Mouse (Mus musculus) induced T-regulatory cell, adult 2 months (primary cell): ENCODE measurements around the gene Clgn.
A peak's percentile ranks its signal among the peaks of the same experiment; 100 is the strongest.

Experiments used
- DNase-seq: peaks from one replicate; pipeline ENCODE4 v3.0.0-alpha.2; 2012; ENCODE audit warnings: low read depth

The Clgn gene

DNA sequence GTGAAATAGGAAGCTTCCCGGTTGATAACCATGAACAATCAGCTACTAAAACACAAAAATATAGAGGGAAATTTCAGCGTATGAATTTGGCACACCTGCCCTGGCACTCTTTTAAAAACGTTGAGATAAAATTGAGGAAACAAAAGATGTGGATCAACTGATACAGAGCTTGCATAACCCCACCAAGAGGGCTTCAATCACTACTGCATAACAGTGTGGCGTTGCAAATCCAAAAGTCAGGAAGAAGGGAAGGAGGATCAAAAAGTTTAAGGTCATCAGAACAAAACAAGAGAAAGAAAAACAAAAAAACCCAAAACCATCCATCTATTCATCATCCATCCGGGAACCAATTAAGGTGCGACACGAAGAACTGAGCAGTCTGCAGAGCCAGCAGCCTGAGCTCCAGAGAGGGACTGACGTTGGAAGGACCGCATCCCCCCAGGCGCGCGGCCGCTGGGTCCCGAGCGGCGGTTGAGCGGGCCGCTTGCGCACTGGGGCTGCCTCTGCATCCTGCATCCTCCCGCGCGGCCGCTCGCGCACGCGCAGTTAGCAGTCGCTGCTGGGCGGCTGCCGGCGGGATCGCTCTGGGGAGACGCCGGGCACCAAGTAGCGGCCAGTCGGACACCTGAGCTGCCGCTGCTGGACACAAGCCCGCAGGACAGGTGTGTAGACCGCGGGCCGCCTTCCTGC lies at the start of gene Clgn:
TSS of gene Clgn (plus strand) at position 552 of the 690 bp plus-strand sequence.
- peak; percentile 65 for DNase-seq

DNA sequence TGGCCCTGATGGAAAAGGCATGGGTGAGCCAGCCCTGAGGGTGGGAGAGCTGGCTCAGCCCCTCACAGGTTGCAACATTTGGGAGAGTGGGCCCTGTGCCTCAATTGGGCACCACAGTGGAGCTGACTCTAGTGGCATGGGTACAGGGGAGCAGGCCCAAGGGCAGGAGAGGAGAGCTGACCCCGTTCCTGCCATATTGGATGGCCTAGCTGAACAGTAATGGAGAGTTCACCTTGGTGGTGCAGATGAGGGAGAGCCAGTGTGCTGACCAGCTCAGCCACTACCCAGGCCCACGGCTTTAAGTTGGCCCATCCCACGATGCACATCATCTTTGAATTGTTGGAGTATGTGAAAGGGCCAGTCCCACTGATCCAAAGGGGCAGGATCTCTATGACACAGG lies 47.6 kb upstream of the Clgn start:
- no peak for DNase-seq

DNA sequence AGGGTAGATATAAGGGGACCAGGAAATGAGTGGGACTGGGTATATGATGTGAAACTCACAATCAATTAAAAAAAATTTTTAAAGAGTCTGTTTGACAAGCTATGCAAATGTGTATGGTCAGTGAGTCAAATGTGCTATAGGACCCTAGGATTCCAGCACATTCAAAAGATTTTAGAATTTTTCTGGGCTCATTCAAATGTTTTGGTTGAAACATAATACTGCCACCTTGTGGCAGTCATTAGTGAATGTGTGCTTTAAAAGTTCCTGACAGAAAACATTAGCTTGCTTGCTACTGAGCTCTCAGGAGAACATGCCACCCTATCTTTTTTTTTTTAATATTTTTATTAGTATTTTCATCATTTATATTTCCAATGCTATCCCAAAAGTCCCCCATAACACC lies 47.0 kb upstream of the Clgn start:
- peak; percentile 51 for DNase-seq

DNA sequence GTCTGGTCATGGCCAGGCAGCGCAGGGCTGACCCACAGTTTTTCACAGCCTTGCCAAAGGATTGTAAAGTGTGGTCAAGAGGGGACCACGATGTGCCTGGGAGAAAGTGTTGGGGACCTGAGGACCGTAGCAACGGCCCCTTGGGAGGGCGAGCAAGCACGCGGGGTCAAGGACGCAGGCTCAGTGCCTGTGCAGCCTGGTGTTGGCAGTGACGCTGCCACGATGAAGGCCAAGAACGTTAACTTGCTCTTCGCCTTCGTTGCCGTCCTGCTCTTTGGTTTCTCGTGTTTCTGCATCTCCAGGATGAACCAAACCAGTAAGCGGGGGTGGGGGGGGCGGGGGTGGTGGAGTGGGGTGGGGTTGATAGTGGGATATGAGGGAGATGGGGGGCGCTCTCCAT lies 41.4 kb upstream of the Clgn start, which contains the start of gene Mgat4d:
TSS of gene Mgat4d (plus strand) at position 209 of the 400 bp plus-strand sequence.
- no peak for DNase-seq

DNA sequence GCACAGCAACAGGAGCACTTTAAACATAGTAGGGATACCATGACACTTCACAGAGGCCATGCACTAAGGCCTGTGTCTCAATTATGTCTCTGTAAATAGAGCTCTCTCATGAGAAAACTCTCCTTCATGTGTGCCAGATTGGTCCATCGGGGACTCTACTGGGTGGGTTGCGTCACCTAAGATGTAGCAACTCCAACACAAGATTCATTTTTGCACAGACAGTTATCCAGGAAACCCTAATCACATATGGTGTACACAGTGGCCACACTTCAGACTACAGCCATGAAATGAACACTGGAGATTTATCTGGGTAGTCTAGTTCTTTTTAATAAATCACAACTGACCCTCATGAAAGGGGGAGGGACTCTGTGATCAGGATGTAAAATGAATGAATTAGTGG lies 38.4 kb upstream of the Clgn start:
- DNase-seq: no peak

DNA sequence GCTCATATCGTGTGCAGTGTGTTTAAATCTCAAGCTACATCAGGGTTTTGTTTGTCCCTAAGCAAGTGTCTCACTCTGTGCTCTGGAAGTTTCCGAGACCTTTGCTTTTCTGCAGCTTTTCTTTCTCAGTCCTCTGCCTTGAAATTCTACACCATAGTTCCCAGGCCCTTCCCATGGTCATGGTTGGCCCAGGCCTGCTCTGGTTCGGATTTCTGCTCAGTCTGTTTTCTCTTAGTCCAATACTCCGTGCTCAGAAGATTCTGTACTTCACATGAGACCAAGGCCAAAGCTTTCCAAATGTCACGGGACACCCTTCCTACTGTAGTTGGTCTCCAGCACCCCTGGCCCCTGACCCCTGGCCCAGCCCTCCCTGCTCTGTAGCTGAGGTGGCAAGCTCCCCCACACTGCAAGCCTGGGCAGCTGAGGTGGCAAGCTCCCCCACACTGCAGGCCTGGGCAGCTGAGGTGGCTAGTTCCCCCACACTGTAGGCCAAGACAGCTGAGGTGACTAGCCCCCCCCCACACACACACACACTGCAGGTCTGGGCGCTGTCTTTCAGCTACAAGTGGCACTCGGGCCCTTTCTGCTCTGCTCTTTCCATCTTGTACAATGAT lies 26.4 kb upstream of the Clgn start:
- no peak for DNase-seq

DNA sequence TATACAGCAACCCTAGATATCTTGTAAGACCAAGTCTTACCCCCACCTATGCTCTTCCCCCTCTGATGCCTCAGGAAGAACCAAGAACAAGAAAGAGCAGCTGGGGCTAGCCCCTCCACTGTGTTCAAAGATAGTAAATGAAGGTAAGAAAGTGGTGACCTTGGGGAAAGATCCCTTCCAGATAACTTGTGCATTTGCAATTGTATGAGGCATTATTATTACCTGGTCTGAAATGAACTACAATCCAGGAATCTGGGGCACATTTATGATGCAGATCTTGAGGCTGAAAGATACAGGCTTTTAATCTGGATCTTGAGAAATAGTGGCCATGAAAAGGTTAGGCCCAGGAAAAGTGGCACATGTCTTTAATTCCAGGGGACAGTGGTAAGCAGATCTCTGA lies 12.4 kb upstream of the Clgn start:
- no peak for DNase-seq

DNA sequence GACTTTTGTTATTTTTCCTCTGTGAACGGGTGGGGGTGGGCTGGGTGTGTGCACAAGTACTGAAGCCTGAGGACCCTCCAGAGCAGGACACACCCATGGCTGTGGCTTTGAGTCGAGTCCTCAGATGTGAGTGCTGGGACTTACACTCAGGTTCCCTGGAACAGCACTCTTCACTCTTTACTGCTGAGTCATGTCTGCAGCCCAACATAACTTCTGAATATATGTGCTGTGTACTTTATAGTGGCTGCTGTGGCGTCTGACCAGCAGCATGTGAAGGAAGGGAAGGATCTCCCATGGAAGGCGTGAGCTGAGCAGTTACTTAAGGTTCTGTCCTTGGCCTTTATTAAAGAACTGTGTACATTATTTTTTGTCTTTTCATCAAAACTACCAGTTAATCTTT lies 9.5 kb upstream of the Clgn start:
- DNase-seq: no peak

DNA sequence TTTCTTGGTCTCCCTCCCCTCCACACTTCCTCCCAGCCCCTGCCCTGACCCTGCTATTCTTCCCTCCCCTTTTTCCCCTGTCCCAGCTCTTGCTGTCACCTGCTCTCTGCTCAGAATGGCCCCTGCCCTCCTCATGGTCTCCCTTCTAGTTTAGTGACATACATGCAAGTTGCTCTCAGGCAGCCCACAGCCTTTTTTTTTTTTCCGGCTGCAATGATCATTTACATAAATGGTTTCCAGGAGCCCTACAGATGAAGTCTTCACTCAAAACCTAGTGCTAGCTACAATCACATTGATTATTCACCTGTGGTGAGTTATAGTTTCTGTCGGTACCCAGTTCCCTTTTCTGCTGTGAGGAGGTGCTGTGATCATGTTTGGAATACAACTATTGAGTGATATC lies 8.7 kb upstream of the Clgn start:
- no peak for DNase-seq

DNA sequence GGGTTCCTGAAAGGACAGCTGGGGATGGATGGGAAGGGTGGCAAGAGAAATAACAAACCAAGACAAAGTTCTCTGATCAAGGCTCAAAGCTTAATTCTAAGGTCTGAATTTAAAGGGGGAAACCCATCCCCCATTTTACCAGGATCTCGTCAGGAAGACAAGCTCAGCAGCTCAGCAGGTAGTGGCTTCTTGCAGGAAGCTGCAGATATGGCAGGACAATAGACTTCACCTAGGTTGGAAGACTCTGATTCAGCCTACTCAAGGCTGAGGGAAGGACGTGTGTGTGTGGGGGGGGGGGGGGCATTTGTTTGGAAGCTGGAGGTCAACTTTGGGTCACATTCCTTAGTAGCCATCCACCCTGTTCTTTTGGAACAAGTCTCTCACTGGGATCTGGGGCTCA lies 6.8 kb upstream of the Clgn start:
- no peak for DNase-seq

DNA sequence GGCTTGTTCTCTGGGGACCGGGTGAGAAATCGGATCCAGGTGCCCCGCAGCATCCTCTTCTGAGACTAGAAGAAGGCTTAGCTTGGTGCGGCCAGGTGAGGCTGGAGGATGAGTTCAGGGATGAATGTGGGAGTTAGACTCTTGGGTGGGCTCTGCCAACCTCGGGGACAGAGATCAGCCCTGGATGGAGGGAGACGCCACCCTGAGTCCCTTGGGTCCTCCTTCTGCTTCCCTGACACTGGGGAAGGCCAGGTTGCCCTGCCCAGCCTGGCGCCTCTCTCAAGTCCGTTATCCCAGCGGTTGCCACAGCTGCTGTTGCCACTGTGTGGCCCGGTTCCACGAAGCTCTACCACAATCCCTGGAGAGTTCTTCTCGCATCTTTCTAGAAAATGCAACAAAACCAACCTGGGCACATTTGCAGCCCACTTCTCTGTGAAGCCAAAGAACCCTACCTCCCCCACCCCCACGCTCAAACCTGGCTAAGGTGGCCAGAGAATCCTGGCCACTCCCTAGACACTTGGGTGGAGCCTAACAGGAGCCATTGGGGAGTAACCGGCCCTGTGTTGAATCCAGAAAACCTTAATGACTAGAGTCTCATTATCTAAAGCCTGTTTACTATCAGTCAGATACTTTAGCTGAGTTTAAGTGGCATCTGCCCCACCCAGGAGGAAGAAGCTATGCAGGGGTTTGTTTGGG lies 487 bp downstream of the Clgn start:
- no peak for DNase-seq

DNA sequence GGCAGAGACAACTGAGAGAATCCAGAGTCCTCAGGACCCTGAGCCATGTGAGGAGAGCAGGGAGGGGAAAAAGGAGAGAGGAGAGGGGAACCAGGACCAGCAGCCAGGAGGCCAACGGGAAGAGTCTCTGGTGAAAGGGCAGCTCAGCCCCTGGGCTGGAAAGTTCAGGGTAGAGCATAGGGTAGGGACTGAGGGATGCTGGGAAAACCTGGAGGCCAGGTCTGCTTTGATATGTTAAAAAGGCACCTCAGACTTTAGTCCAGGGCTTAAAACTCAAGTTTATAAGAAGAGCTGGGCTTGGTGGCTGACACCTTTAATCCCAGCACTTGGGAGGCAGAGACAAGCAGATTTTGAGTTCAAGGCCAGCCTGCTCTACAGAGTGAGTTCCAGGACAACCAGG lies 2.9 kb downstream of the Clgn start:
- no peak for DNase-seq

DNA sequence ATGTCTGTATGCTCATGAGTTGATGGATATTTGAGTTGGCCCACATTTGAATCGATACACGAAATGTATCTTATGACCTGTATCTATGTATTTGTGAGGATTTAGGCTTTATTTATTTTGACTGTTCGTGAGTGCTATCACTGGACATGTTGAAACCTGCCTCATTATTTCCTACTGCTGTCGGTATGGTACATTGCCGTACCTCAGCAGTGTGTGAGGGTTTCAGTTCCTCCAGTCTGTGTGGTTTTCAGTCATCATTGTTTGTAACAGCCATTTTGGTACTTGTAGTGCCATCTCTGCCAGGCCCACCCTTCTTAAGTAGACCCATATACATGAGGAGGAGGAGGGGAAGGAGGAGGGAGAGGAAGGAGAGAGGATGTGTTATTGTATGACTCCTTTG lies 4.7 kb downstream of the Clgn start:
- no peak for DNase-seq

DNA sequence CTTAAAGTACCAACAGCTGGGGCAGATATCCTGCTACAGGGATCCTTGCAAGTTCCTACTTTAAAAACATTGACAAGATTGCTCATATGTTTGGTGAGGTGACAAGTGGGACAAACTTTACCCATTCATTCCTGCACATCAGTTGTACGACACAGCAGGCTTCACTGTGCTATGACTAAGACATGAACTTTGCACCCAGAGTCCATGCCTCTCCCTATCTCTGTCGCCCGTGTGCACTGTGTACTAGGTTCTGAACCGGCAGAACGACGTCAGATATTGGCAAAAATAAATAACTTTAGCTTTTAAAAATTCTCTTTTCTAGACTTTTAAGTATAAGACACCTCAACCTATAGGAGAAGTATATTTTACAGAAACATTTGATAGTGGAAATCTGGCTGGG lies 7.0 kb downstream of the Clgn start:
- DNase-seq: no peak

DNA sequence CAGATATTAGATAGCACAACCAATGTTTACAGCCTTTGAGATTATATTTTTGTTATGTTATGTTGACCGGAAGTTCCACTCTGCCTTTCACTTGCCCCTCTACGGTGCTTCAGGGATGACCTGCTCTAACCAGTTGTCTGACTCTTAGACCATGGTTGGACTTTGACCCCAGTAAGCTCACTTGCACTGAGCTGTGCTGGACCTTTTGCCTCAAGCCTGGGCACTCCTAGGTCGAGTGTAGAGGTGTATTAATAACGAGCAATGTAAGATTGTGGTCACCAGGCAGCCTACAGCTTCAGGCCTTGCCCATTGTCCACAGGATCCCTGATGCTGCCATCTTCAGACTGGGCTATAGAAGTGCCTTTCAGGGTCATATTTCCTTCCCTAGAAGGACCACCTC lies 8.1 kb downstream of the Clgn start:
- no peak for DNase-seq

DNA sequence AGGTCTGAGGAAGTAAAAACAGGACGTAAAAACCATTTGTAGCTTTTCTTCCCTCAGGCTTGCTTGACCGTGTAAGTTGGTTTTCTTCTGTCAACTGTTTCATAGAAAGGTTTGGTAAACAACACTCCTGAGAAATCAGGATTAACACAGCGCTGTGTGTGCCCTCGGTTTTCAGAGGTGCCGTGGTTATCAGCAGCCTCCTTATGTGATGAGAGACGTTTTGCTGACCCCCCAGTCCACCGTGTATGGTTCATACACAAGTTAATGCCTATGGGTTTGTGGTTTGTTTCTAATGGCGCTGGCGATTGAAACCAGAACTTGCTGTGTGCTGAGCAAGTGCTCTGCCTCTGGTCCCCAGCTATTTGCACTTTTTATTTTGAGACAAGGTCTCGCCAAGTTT lies 15.9 kb downstream of the Clgn start:
- no peak for DNase-seq

DNA sequence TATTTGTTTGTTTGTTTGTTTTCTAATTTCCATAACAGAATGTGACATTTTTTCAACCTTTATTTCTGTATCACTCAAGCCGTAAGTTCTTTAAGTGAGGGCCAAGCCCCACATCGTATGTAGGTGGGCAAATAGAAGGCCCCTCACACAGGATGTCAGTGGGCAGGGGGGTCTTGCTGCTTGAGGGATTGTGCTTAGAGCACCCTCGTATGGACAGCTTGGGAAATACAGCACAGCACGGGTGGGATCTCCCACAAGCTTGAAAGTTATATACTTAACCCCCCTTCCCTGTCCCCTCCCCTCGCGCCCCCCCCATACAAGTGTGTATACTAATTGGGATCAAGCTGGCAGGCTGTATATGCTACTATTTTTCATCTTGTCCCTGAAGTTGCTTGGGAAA lies 17.2 kb downstream of the Clgn start:
- DNase-seq: no peak

DNA sequence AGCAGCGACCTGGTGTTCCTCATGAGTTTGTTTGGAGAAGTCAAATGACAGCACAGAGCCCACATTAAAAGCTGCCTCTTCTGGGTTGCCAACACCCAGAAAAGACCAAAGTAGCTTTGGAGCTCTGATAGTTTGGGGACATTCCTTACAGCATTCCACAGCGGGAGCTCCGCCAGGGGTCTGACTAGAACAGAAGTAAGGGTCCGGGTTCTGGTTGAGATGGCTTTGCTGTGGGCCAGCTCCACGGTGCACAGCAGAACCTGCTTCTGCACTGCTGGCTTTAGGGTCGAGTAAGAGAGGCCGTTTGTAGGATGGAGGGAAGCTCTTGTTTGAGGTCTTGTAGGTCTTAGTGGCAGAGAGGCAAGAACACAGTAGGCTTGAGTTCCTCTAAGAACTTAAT lies 18.8 kb downstream of the Clgn start:
- DNase-seq: no peak

DNA sequence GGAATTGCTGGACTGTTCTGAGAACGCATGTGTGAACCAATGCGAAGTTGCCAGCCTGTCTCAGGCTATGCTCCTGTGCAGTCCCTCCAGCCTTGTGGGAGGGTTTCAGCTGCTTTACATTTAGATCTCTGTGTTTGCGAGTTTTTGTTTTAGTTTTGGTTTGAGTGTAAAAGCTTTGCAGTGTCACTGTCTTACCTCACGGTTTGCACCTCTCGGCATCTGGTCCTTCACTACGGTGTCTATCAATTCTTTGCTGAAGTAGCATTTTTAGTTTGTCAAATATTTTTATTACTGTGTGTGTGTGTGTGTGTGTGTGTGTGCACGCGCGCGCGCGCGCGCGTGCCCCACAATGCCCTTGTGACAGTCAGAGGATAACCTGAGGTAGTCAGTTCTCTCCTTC lies 27.2 kb downstream of the Clgn start:
- DNase-seq: peak; percentile 28

DNA sequence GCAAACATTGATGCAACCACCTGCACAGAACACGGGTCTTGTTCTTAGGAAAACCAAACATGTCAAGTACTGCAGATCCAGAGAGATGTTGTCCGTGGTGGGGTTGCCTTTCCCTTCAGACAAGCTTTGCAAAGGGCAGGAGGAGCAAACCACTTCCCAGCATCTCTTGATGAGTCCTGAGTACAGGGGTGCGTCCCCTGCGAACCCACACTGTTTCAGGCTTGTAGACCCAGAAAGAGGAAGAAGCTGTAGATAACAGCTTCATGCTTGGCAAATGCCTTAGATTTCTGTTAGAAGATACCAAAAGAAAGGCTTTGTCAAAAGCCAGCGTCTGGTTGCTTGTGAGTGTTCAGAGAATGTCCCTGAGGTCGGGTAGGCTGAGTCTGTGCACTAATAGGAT lies 28.3 kb downstream of the Clgn start:
- DNase-seq: no peak

DNA sequence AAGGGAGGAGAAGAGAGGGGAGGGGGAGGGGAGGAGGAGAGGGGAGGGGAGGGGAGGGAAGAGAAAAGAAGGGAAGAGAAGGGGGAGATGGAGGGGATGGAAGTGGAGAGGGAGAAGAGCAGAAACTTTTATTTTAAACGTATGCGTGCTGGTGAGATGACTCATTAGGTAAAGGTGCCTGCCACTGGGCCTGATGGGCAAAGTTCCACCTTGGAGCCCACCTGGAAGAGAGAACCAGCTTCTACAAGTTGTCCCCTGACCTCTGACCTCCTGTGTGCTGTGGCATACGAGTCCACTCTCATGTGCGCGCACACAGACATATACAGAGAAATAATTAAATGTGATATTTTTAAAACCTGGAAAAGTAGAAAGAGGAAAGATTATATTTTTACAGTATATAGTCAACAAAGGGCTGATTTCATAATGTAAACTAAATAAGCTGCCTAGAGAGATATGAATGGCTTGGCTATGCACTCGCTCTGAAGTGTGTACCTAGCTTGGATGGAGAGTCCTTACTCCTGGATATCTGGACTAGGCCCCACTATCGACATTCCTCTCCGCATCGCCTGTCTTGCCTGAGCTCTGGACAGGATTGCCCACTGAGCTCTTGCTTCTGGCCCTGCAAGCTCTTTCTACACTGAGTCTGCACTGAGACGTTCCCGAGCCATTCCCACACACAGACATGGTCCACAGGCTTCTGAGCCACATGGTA lies 29.3 kb downstream of the Clgn start:
- DNase-seq: no peak

DNA sequence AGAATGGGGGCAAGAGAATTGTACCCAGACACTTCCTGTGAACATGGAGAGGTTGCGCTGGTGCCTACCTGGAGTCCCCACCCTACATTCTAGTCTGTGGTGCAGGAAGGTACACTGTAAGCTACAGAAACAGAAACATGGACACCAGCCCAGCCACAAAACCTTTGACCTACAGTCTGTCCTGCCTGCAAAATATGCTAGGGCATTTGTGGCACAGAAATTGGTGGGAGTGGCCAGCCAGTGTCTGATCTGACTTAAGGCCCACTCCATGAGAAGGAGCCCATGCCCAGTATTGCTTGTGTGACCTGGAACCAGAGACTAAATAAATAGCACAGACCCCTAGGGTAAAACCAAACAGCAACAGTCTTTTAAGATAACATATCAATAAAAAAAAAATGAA lies 31.7 kb downstream of the Clgn start:
- no peak for DNase-seq
